Mouse (Mus musculus) heart, postnatal 36 days (tissue): ENCODE measurements around the gene Cdh23. TPM values are rescaled to one million over a fixed set of nuclear protein-coding genes. Genes with fewer than 3 reads are reported as not detected.
"Not testable (repeated sequence)": the region's sequence is repeated elsewhere in the genome, so short reads cannot be mapped to it uniquely, and the experiment has no call there.

Experiments
- DNase-seq, 2 experiments: peaks; one replicate each; pipeline ENCODE4 v3.0.0; 2021 to 2022
- intact Hi-C: fragments of 180-260 bp; cut with DNase I; formaldehyde crosslinking; loops from one replicate; pipeline ENCODE4 v1.15.1; 2025
- total RNA-seq, 2 experiments: library from RNA; stranded (reverse); gene quantifications; 2 replicates each; pipeline ENCODE4 v1.2.3; 2021

Gene Cdh23
- total RNA-seq, 2 experiments from 2014 or later = 5.5 to 7.0 TPM

- intact Hi-C loops, DNase-seq: not testable (repeated sequence)
These were observed 16.0 kb upstream of the Cdh23 start for GRCm38 (mm10) chr10:60712299-60712698.

DNA sequence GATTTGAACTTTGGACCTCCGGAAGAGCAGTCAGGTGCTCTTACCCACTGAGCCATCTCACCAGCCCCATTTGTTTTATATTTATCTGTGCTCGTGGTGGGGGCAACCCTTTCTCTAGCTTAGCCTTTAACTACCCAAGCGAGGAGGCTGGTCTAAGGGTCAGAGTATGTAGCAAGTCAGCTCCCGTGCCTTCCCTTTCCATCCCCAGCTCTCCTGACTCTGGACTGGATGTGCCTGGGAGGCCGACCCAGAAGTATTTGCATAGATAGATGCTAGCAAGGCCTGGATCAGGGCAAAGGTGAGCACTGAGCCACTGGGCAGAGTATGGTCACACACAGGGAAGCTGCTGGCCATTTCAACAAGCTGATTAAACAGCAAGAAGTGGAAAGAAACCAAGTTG lies 12.5 kb upstream of the Cdh23 start:
- DNase-seq = no peak
- intact Hi-C loops = no loop called here

DNA sequence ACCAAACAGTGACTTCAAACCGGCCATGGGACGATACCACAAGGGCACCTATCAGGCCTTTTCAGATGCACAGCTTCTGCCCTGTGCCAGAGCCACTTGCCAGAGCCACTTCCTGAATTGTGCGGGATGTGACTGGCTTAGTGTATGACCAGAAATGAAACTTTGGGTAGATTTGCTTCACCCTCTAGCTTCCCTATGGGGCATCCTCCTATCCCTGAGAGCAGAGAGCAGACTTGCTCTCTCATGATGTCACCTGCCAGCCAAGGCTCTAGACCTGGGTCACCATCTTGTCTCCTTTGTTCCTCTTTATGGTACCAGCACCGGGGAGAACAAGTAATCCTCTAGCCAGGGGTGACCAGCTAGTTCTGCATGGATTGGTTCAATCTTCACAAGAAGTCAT lies 10.0 kb upstream of the Cdh23 start:
- no peak for DNase-seq
- intact Hi-C loops = no loop called here

GRCm38 (mm10) chr10:60705134-60705533 lies 8.8 kb upstream of the Cdh23 start:
- DNase-seq = no peak
- intact Hi-C loops = no loop called here

DNA sequence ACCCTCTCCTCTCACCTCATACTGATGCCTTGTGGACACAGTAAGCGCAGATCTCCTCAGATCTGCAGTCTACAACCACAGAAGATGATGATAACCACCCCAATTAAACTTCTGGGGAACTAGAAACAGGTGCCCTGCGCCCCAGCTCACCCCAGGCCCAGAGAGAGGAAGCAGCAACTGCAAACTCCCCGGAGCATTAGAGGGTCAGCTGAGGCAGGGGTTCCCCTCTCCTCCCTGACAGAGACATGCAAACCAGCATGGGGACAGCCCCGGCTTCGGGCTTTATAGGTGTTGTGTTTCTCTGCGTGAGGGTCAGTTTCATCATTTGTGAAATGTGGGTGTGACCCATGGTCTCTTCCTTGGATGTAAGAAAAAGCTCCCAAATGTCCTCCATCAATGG lies 1.5 kb upstream of the Cdh23 start:
- intact Hi-C loops = loop anchor here (1.0 to 2.0 kb wide), 5 partner anchors 57 to 392 kb away; no protein-coding TSS in a partner anchor
- DNase-seq = no peak

DNA sequence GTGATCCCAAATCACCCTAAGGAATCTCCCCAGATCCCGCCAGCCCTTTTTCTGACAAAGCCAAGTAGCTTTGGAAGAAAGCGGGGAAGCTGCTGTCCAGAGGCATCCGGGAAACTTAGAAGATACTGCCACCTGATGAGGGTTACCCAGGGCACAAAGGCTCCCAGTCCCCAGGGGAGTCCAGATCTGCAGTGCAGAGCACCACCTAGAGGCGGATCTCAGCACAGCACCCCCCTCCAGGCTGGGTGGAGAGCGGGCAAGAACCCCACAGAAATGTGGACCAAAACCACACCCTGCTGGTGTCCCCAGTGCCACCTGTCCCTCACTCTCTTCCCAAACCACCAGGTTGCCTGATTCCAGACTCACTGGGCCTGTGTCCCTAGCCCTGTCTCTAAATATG lies 685 bp upstream of the Cdh23 start:
- intact Hi-C loops = loop anchor here (1.0 to 2.0 kb wide), 5 partner anchors 58 to 392 kb away; no protein-coding TSS in a partner anchor
- peak; percentile 74 to 82 for DNase-seq

- intact Hi-C loops = no loop called here
- no peak for DNase-seq
These were observed 4.5 kb downstream of the Cdh23 start for GRCm38 (mm10) chr10:60691671-60692390.

GRCm38 (mm10) chr10:60690960-60691359 lies 5.3 kb downstream of the Cdh23 start:
- DNase-seq = peak in 1 of 2 experiments; percentile 26
- intact Hi-C loops = no loop called here

- no peak for DNase-seq
- intact Hi-C loops = loop anchor here (5.0 kb wide), 1 partner anchor 62 kb away; no protein-coding TSS in a partner anchor
These were observed 6.9 kb downstream of the Cdh23 start for GRCm38 (mm10) chr10:60689396-60689795.

GRCm38 (mm10) chr10:60687011-60687776 lies 9.1 kb downstream of the Cdh23 start:
- intact Hi-C loops = loop anchor here (1.0 to 5.0 kb wide), 3 partner anchors 28 to 156 kb away; no protein-coding TSS in a partner anchor

GRCm38 (mm10) chr10:60686641-60686975 lies 9.7 kb downstream of the Cdh23 start:
- peak; percentile 6 to 17 for DNase-seq
- intact Hi-C loops = loop anchor here (2.0 to 5.0 kb wide), 2 partner anchors 28 to 59 kb away; no protein-coding TSS in a partner anchor

More at GRCm38 (mm10) chr10:60687011-60687776, 9.1 kb downstream of the Cdh23 start:
- peak; percentile 71 to 73 for DNase-seq

- DNase-seq = no peak
These were observed 10.3 kb downstream of the Cdh23 start for GRCm38 (mm10) chr10:60685764-60686640.

DNA sequence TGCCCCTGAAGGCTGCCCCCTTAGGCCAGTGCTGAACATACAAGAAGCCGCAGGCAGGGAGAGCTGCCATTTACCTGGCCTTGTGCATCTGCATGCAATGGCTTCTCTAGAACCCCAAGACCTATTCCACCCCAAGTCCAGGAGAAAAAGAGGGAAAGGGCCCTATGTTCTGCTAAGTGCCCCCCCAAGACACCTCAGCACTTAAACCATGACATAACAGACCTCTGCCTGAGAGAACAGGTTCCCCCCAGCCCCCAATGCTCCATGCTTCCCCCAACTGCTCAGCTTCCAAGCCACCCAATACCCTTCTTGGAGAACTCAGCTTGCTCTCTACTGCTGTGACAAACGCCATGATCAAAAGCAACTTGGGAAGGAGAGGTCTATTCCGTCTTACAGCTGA lies 17.4 kb downstream of the Cdh23 start:
- intact Hi-C loops = no loop called here
- DNase-seq = no peak

More at GRCm38 (mm10) chr10:60685764-60686640, 10.3 kb downstream of the Cdh23 start:
- intact Hi-C loops = loop anchor here (2.0 to 5.0 kb wide), 2 partner anchors 27 to 59 kb away; no protein-coding TSS in a partner anchor

DNA sequence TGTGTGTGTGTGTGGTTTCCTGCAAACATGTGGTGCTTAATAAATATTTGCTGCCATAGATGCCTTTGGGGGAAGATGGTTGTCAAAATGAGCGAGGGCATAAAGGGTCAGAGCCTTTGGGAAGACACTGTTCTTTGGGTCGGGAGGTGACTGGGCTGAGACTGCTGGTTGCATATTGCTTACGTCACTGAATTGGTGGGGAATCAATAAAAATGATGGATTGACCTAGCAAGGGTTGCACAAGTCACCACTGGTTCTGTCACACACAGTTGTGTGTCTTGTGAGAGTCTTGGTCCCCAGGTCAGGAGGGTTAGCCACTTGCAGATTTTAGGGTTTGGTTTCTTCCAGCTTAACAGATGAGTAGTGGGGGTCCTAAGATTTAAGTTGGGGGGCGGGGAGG lies 19.0 kb downstream of the Cdh23 start:
- intact Hi-C loops = no loop called here
- DNase-seq = no peak

GRCm38 (mm10) chr10:60670166-60670565 lies 26.1 kb downstream of the Cdh23 start:
- DNase-seq = no peak
- intact Hi-C loops = no loop called here

DNA sequence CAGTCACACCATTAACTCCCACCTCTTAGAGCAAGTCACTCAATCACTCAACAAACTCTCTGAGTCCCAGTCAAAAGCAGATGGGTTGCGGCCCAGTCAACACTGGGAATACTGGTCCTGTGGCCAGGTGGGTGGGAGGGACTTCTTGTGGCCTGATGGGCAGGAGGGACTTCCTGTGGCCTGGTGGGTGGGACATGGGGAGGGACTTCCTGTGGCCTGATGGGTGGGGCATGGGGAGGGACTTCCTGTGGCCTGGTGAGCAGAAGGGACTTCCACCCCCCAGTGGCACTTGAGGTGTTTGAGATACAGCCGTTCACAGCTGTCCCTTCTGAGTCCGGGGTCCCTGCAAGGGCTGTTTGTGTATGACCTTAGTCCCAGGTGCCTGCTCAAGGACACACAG lies 27.7 kb downstream of the Cdh23 start:
- DNase-seq = no peak
- intact Hi-C loops = no loop called here

DNA sequence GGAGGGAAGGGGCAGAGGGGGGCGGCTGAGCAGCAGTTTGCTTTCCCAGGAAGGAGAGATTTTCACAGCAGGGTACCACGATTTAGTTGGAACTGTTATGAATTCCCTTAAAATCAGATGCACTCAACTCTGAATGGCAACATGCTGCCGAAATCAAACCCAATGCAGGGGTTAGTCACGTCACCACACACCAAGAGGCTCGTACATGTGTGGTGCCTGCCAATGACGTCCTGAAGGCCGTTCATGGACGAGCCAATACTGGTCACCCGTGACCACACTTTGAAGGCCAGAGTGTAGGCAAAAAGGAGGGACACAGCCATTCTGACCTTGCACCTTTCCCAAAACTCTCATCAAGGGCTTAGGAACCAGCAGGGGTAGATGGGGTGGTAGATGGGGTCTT lies 35.3 kb downstream of the Cdh23 start:
- no peak for DNase-seq
- intact Hi-C loops = no loop called here

GRCm38 (mm10) chr10:60659450-60660020 lies 36.8 kb downstream of the Cdh23 start:
- DNase-seq = peak in 1 of 2 experiments; percentile 5
- intact Hi-C loops = loop anchor here (2.0 to 5.0 kb wide), 2 partner anchors 27 to 82 kb away; no protein-coding TSS in a partner anchor

GRCm38 (mm10) chr10:60658176-60658575 lies 38.1 kb downstream of the Cdh23 start:
- intact Hi-C loops = loop anchor here (2.0 to 5.0 kb wide), 2 partner anchors 29 to 81 kb away; no protein-coding TSS in a partner anchor
- DNase-seq = no peak

DNA sequence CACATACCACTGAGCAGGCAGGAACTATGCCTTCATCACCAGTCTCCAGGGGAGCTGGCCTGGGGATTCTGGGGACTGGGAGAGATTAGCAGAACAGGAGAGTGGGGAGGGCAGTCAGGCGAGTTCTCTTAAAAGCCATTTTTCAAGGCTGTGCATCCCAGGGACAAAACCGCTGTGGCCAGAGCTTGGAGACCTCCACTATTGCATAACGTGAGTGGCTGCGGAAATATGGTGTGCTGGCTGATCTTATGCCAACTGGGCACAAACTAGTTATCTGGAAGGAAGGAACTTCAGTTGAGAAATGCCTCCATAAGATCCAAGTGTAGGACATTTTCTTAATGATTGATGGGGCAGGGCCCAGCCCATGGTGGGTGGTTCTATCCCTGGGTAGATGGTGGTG lies 42.6 kb downstream of the Cdh23 start:
- intact Hi-C loops = no loop called here

More for the DNA sequence above, 42.6 kb downstream of the Cdh23 start:
- DNase-seq = no peak
